Mouse (Mus musculus): ENCODE results near the gene Pacs1. TPM values are rescaled to one million over a fixed set of nuclear protein-coding genes. Genes with fewer than 3 reads are reported as not detected.
"Not testable (repeated sequence)": the region's sequence is repeated elsewhere in the genome, so short reads cannot be mapped to it uniquely, and the experiment has no call there.

The Pacs1 gene
- polyA plus RNA-seq, 2 experiments from 2014 or later = 16.5 to 21.9 TPM

- no peak for ATAC-seq
Observed at GRCm38 (mm10) chr19:5094746-5095417, 178.0 kb downstream of the Pacs1 start.

- peak; percentile 73 for ATAC-seq
Observed at GRCm38 (mm10) chr19:5094243-5094632, 178.7 kb downstream of the Pacs1 start.

- no peak for ATAC-seq
Observed at GRCm38 (mm10) chr19:5093481-5094242, 179.3 kb downstream of the Pacs1 start.

- ATAC-seq = no peak
Observed at GRCm38 (mm10) chr19:5092083-5092482, 180.8 kb downstream of the Pacs1 start.

- ATAC-seq = no peak
Observed at GRCm38 (mm10) chr19:5089324-5089723, 183.6 kb downstream of the Pacs1 start.

- peak; percentile 93 for ATAC-seq
Observed at GRCm38 (mm10) chr19:5087884-5088728, 184.8 kb downstream of the Pacs1 start, which contains the start of gene Yif1a. Gene Yif1a (plus strand): TSS chr19:5088538.

GRCm38 (mm10) chr19:5086533-5086932, 186.4 kb downstream of the Pacs1 start:
- not testable (repeated sequence) for ATAC-seq

- no peak for ATAC-seq
Observed at GRCm38 (mm10) chr19:5085145-5085863, 187.6 kb downstream of the Pacs1 start, which contains the start of gene Tmem151a. Gene Tmem151a (minus strand): TSS chr19:5085531.

- no peak for ATAC-seq
Observed at GRCm38 (mm10) chr19:5084834-5085144, 188.1 kb downstream of the Pacs1 start.

GRCm38 (mm10) chr19:5083961-5084833, 188.7 kb downstream of the Pacs1 start:
- no peak for ATAC-seq

Other genes starting within 250 kb of the Pacs1 start
- 1 to 10 TPM; 2.4 to 2.5 TPM for gene Slc29a2, start 249.3 kb downstream of the Pacs1 start, polyA plus RNA-seq (2017; shearing (Covaris generic))
- 10 to 100 TPM; 11.9 to 20.5 TPM for gene B4gat1, start 234.3 kb downstream of the Pacs1 start, polyA plus RNA-seq (2017; shearing (Covaris generic))
- under 1 TPM; 0.35 to 0.80 TPM for gene AC124502.3, start 234.2 kb downstream of the Pacs1 start, polyA plus RNA-seq (2017; shearing (Covaris generic))
- gene Brms1, start 231.8 kb downstream of the Pacs1 start, polyA plus RNA-seq (2017; shearing (Covaris generic)) = 100 to 1,000 TPM in 1 of 2 experiments, 10 to 100 TPM in 1; 85.7 to 136 TPM
- under 1 TPM; 0.14 to 0.17 TPM for gene Rin1, start 222.6 kb downstream of the Pacs1 start, polyA plus RNA-seq (2017; shearing (Covaris generic))
- gene Cd248, start 205.0 kb downstream of the Pacs1 start, polyA plus RNA-seq (2017; shearing (Covaris generic)) = not detected
- gene Tmem151a, start 187.6 kb downstream of the Pacs1 start, polyA plus RNA-seq (2017; shearing (Covaris generic)) = not detected
- 10 to 100 TPM; 58.1 to 67.8 TPM for gene Yif1a, start 184.6 kb downstream of the Pacs1 start, polyA plus RNA-seq (2017; shearing (Covaris generic))
- gene Cnih2, start 174.6 kb downstream of the Pacs1 start, polyA plus RNA-seq (2017; shearing (Covaris generic)) = under 1 TPM in 1 of 2 experiments, not detected in 1; 0.55 TPM
- gene Rab1b, start 166.0 kb downstream of the Pacs1 start, polyA plus RNA-seq (2017; shearing (Covaris generic)) = 100 to 1,000 TPM in 1 of 2 experiments, 10 to 100 TPM in 1; 91.1 to 113 TPM
- 1 to 10 TPM; 4.3 to 5.0 TPM for gene Klc2, start 154.6 kb downstream of the Pacs1 start, polyA plus RNA-seq (2017; shearing (Covaris generic))
- 100 to 1,000 TPM; 341 to 465 TPM for gene Sf3b2, start 22.3 kb upstream of the Pacs1 start, polyA plus RNA-seq (2017; shearing (Covaris generic))
- gene Gal3st3, start 25.2 kb upstream of the Pacs1 start, polyA plus RNA-seq (2017; shearing (Covaris generic)) = under 1 TPM in 1 of 2 experiments, not detected in 1; 0.15 TPM
- gene Catsper1, start 62.6 kb upstream of the Pacs1 start, polyA plus RNA-seq (2017; shearing (Covaris generic)) = not detected
- 1 to 10 TPM; 2.7 to 3.2 TPM for gene Cst6, start 76.5 kb upstream of the Pacs1 start, polyA plus RNA-seq (2017; shearing (Covaris generic))
- 10 to 100 TPM; 46.1 to 57.1 TPM for gene Eif1ad, start 93.6 kb upstream of the Pacs1 start, polyA plus RNA-seq (2017; shearing (Covaris generic))
- gene Banf1, start 94.0 kb upstream of the Pacs1 start, polyA plus RNA-seq (2017; shearing (Covaris generic)) = 100 to 1,000 TPM; 246 to 256 TPM
- gene Sart1, start 115.6 kb upstream of the Pacs1 start, polyA plus RNA-seq (2017; shearing (Covaris generic)) = 10 to 100 TPM; 18.1 to 30.1 TPM
- not detected for gene Tsga10ip, start 129.4 kb upstream of the Pacs1 start, polyA plus RNA-seq (2017; shearing (Covaris generic))
- 10 to 100 TPM; 56.0 to 57.2 TPM for gene Drap1, start 151.9 kb upstream of the Pacs1 start, polyA plus RNA-seq (2017; shearing (Covaris generic))
- 10 to 100 TPM; 20.8 to 28.7 TPM for gene AI837181, start 152.0 kb upstream of the Pacs1 start, polyA plus RNA-seq (2017; shearing (Covaris generic))
- gene Fosl1, start 174.4 kb upstream of the Pacs1 start, polyA plus RNA-seq (2017; shearing (Covaris generic)) = not detected
- under 1 TPM; 0.48 to 0.83 TPM for gene Ccdc85b, start 184.8 kb upstream of the Pacs1 start, polyA plus RNA-seq (2017; shearing (Covaris generic))
- gene Fibp, start 187.5 kb upstream of the Pacs1 start, polyA plus RNA-seq (2017; shearing (Covaris generic)) = 100 to 1,000 TPM in 1 of 2 experiments, 10 to 100 TPM in 1; 86.2 to 159 TPM
- 100 to 1,000 TPM; 136 to 191 TPM for gene Ctsw, start 195.4 kb upstream of the Pacs1 start, polyA plus RNA-seq (2017; shearing (Covaris generic))
- 1 to 10 TPM; 1.5 to 4.6 TPM for gene Efemp2, start 200.8 kb upstream of the Pacs1 start, polyA plus RNA-seq (2017; shearing (Covaris generic))
- gene Mus81, start 215.3 kb upstream of the Pacs1 start, polyA plus RNA-seq (2017; shearing (Covaris generic)) = 10 to 100 TPM; 44.8 to 51.5 TPM
- 1,000 to 10,000 TPM; 1,977 to 2,151 TPM for gene Cfl1, start 217.3 kb upstream of the Pacs1 start, polyA plus RNA-seq (2017; shearing (Covaris generic))
- gene 1700020D05Rik, start 230.7 kb upstream of the Pacs1 start, polyA plus RNA-seq (2017; shearing (Covaris generic)) = not detected
- gene Snx32, start 237.4 kb upstream of the Pacs1 start, polyA plus RNA-seq (2017; shearing (Covaris generic)) = 10 to 100 TPM; 20.2 to 23.6 TPM